Mouse (Mus musculus) splenic B cell, adult 2 months (primary cell): ENCODE data around the gene Zfp263.

ENCODE experiments used
- DNase-seq: peaks from one replicate; pipeline ENCODE4 v3.0.0-alpha.2; 2011; ENCODE audit warnings: low read depth, low spot score
- H3K27me3 ChIP-seq: 2 replicates; pipeline ENCODE4 v1.6.1; 2012; ENCODE audit warnings: mild to moderate bottlenecking, low read length, moderate library complexity, mixed read lengths; ENCODE audit not compliant: control insufficient read depth, poor library complexity, insufficient read depth, severe bottlenecking
- H3K36me3 ChIP-seq: 2 replicates; pipeline ENCODE4 v1.6.1; 2012; ENCODE audit warnings: mild to moderate bottlenecking, low read length, moderate library complexity, mixed read lengths; ENCODE audit not compliant: control insufficient read depth, poor library complexity, insufficient read depth, severe bottlenecking

The Zfp263 gene

DNA sequence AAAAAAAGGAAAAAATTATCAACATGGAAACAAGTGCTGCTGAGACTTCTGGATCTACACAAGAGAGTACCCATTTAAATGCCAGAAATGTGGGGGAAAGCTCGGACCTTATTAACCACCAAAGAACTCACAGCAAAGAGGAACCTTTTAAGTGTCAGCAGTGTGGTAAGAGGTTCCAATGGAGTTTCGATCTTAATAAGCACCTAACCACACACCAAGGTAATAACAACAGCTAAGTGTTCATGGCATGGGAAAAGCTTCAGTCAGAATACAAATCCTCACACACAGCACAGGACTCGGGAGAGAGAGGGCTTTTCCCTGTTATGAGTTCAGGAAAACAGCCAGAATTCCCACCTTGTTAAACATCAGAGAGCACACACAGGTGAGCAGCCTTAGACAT is 32.5 kb downstream of the Zfp263 start:
- H3K27me3 ChIP-seq, result no peaks in the 10 kb centered on the region
- no peak for DNase-seq

DNA sequence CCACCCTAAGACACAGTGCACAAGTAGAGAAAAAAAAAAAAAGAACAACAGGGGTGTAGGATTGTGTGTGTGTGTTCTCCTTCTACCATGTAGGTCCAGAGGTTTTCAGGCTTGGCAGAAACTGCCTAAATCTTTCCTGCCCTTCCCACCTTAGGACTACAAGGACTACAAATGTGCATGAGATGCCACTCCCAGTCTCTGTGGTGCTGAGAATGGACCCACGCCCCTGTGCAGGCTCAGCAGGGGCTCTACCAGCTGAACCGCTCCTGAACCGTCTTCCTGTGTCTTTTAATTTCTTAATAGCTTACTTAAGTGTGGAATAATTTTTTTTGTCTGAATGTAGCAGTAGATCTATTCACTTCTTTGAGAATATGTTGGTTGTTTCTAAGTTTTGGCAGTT is 34.1 kb downstream of the Zfp263 start:
- no peak for DNase-seq

More for the DNA sequence above, 32.5 kb downstream of the Zfp263 start:
- no peaks in the 10 kb centered on the region for H3K36me3 ChIP-seq

GRCm38 (mm10) chr16:3781237-3781636 is 37.3 kb downstream of the Zfp263 start:
- DNase-seq, result no peak
- H3K36me3 ChIP-seq, result no peaks in the 10 kb centered on the region

More for the DNA sequence above, 34.1 kb downstream of the Zfp263 start:
- Histone ChIP-seq H3K27me3 (no peaks in the 10 kb centered on the region), H3K36me3 (no peaks in the 10 kb centered on the region)

DNA sequence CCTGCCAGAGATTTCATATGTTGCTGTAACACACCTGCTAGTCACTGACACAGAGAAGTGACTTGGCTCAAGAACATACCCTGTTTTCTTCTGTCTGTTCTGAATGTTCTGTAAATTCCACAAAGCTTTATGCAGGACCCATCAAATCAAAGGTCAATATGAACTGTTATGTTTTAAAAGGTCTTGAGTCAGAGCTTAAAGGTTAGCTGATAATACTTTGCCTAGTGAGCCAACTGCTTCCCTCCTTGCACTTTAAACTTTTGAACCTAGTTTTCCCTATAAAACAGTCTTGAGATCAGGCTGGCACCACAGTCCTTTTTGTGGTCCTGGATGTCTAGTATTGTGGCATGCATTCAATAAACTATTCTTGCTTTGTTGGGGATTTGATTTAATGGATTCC is 44.5 kb downstream of the Zfp263 start:
- H3K36me3 ChIP-seq, result no peaks in the 10 kb centered on the region
- no peak for DNase-seq
- H3K27me3 ChIP-seq, result no peaks in the 10 kb centered on the region

More at GRCm38 (mm10) chr16:3781237-3781636, 37.3 kb downstream of the Zfp263 start:
- H3K27me3 ChIP-seq, result no peaks in the 10 kb centered on the region
